Mouse (Mus musculus): ENCODE measurements around the gene Tinf2. TPM values are rescaled to one million over a fixed set of nuclear protein-coding genes. Genes with fewer than 3 reads are reported as not detected.

Gene Tinf2
- total RNA-seq, 1 experiment: 26.1 TPM

- in situ Hi-C loops (cut with MboI; ENCODE audit: low sequenced_read_pairs in 2 of 2, unreplicated experiment in 2 of 2): no loop called here
- Histone ChIP-seq H3K4me3 (ENCODE audit: insufficient read depth in 1 of 2, low read depth in 1 of 2, low read length in 2 of 2, poor library complexity in 1 of 2, severe bottlenecking in 1 of 2) (no peak overlapping the region), H3K4me1 (ENCODE audit: control insufficient read depth in 2 of 2, insufficient read depth in 2 of 2, low read length in 2 of 2, poor library complexity in 1 of 2) (peaks cover 2 to 8% of the 10 kb centered on the region in 2 experiments; a peak in 3 of 4 replicates), H3K36me3 (ENCODE audit: control insufficient read depth, insufficient read depth, low read length, poor library complexity, severe bottlenecking) (no peaks in the 10 kb centered on the region), H3K9me3 (ENCODE audit: control insufficient read depth, insufficient read depth, low read depth, low read length) (no peaks in the 10 kb centered on the region), H3K9ac (ENCODE audit: insufficient read depth, low read depth, low read length, poor library complexity, severe bottlenecking) (no peak overlapping the region), H3K27ac (ENCODE audit: insufficient read depth, low read depth, low read length, poor library complexity, severe bottlenecking) (no peak overlapping the region)
- TF ChIP-seq ZNF384 (IDR thresholded peaks at IDR 0.05; ENCODE audit: low read depth, low read length) (no peak), HCFC1 (IDR thresholded peaks at IDR 0.05; ENCODE audit: borderline replicate concordance, insufficient read depth, low read length) (no peak), ZC3H11A (IDR thresholded peaks at IDR 0.05; ENCODE audit: borderline replicate concordance, low read depth, low read length) (no peak), CHD2 (IDR thresholded peaks at IDR 0.05; ENCODE audit: low read depth, low read length) (no peak), MAFK (IDR thresholded peaks at IDR 0.05; ENCODE audit: insufficient read depth, low read depth, low read length) (no peak)
- DNase-seq (ENCODE audit: low read depth, low spot score): no peak
Observed at GRCm38 (mm10) chr14:55726261-55726660, 44.6 kb upstream of the Tinf2 start.

- peaks cover 6 to 23% of the 10 kb centered on the region in 2 experiments; a peak in 3 of 4 replicates for H3K4me1 ChIP-seq (ENCODE audit: control insufficient read depth in 2 of 2, insufficient read depth in 2 of 2, low read length in 2 of 2, poor library complexity in 1 of 2)
- H3K9ac ChIP-seq (ENCODE audit: insufficient read depth, low read depth, low read length, poor library complexity, severe bottlenecking): no peak overlapping the region
- DNase-seq (ENCODE audit: low read depth, low spot score): no peak
- no peak overlapping the region for H3K4me3 ChIP-seq (ENCODE audit: insufficient read depth in 1 of 2, low read depth in 1 of 2, low read length in 2 of 2, poor library complexity in 1 of 2, severe bottlenecking in 1 of 2)
- in situ Hi-C loops (cut with MboI; ENCODE audit: low sequenced_read_pairs in 2 of 2, unreplicated experiment in 2 of 2): no loop called here
- no peaks in the 10 kb centered on the region for H3K9me3 ChIP-seq (ENCODE audit: control insufficient read depth, insufficient read depth, low read depth, low read length)
- H3K36me3 ChIP-seq (ENCODE audit: control insufficient read depth, insufficient read depth, low read length, poor library complexity, severe bottlenecking): peaks cover 4% of the 10 kb centered on the region; the same call in 1 of the 2 replicates
- H3K27ac ChIP-seq (ENCODE audit: insufficient read depth, low read depth, low read length, poor library complexity, severe bottlenecking): no peak overlapping the region
- TF ChIP-seq ZNF384 (IDR thresholded peaks at IDR 0.05; ENCODE audit: low read depth, low read length): no peak
Observed at GRCm38 (mm10) chr14:55724411-55724871, 42.8 kb upstream of the Tinf2 start.

- TF ChIP-seq ZC3H11A (IDR thresholded peaks at IDR 0.05; ENCODE audit: borderline replicate concordance, low read depth, low read length): no peak
- no peak for TF ChIP-seq CHD2 (IDR thresholded peaks at IDR 0.05; ENCODE audit: low read depth, low read length)
- TF ChIP-seq HCFC1 (IDR thresholded peaks at IDR 0.05; ENCODE audit: borderline replicate concordance, insufficient read depth, low read length): no peak
- no peak for TF ChIP-seq ZNF384 (IDR thresholded peaks at IDR 0.05; ENCODE audit: low read depth, low read length)
- no peak for TF ChIP-seq MAFK (IDR thresholded peaks at IDR 0.05; ENCODE audit: insufficient read depth, low read depth, low read length)
Observed at GRCm38 (mm10) chr14:55723433-55723832, 41.8 kb upstream of the Tinf2 start.

GRCm38 (mm10) chr14:55722438-55722945 lies 40.9 kb upstream of the Tinf2 start:
- peaks cover 6 to 27% of the 10 kb centered on the region in 2 experiments; a peak in 3 of 4 replicates for H3K4me1 ChIP-seq (ENCODE audit: control insufficient read depth in 2 of 2, insufficient read depth in 2 of 2, low read length in 2 of 2, poor library complexity in 1 of 2)
- in situ Hi-C loops (cut with MboI; ENCODE audit: low sequenced_read_pairs in 2 of 2, unreplicated experiment in 2 of 2): no loop called here
- H3K9me3 ChIP-seq (ENCODE audit: control insufficient read depth, insufficient read depth, low read depth, low read length): no peaks in the 10 kb centered on the region
- peaks cover 20% of the 10 kb centered on the region; the same call in 1 of the 2 replicates for H3K36me3 ChIP-seq (ENCODE audit: control insufficient read depth, insufficient read depth, low read length, poor library complexity, severe bottlenecking)
- TF ChIP-seq MAFK (IDR thresholded peaks at IDR 0.05; ENCODE audit: insufficient read depth, low read depth, low read length) (no peak), HCFC1 (IDR thresholded peaks at IDR 0.05; ENCODE audit: borderline replicate concordance, insufficient read depth, low read length) (no peak), ZNF384 (IDR thresholded peaks at IDR 0.05; ENCODE audit: low read depth, low read length) (no peak), CHD2 (IDR thresholded peaks at IDR 0.05; ENCODE audit: low read depth, low read length) (no peak), ZC3H11A (IDR thresholded peaks at IDR 0.05; ENCODE audit: borderline replicate concordance, low read depth, low read length) (no peak)
- DNase-seq (ENCODE audit: low read depth, low spot score): no peak
- peak overlapping the region; percentile 76 to 90 for H3K4me3 ChIP-seq (ENCODE audit: insufficient read depth in 1 of 2, low read depth in 1 of 2, low read length in 2 of 2, poor library complexity in 1 of 2, severe bottlenecking in 1 of 2)
- peak overlapping the region; percentile 77; the same call in 1 of the 2 replicates for H3K9ac ChIP-seq (ENCODE audit: insufficient read depth, low read depth, low read length, poor library complexity, severe bottlenecking)
- H3K27ac ChIP-seq (ENCODE audit: insufficient read depth, low read depth, low read length, poor library complexity, severe bottlenecking): no peak overlapping the region

More at GRCm38 (mm10) chr14:55723433-55723832, 41.8 kb upstream of the Tinf2 start:
- H3K36me3 ChIP-seq (ENCODE audit: control insufficient read depth, insufficient read depth, low read length, poor library complexity, severe bottlenecking): peaks cover 13% of the 10 kb centered on the region; the same call in 1 of the 2 replicates
- no peaks in the 10 kb centered on the region for H3K9me3 ChIP-seq (ENCODE audit: control insufficient read depth, insufficient read depth, low read depth, low read length)
- peaks cover 6 to 27% of the 10 kb centered on the region in 2 experiments; a peak in 3 of 4 replicates for H3K4me1 ChIP-seq (ENCODE audit: control insufficient read depth in 2 of 2, insufficient read depth in 2 of 2, low read length in 2 of 2, poor library complexity in 1 of 2)
- H3K9ac ChIP-seq (ENCODE audit: insufficient read depth, low read depth, low read length, poor library complexity, severe bottlenecking): no peak overlapping the region
- H3K27ac ChIP-seq (ENCODE audit: insufficient read depth, low read depth, low read length, poor library complexity, severe bottlenecking): no peak overlapping the region
- no peak overlapping the region for H3K4me3 ChIP-seq (ENCODE audit: insufficient read depth in 1 of 2, low read depth in 1 of 2, low read length in 2 of 2, poor library complexity in 1 of 2, severe bottlenecking in 1 of 2)
- no peak for DNase-seq (ENCODE audit: low read depth, low spot score)
- in situ Hi-C loops (cut with MboI; ENCODE audit: low sequenced_read_pairs in 2 of 2, unreplicated experiment in 2 of 2): no loop called here
